Mouse (Mus musculus): ENCODE data around the gene Cntn1. TPM values are rescaled to one million over a fixed set of nuclear protein-coding genes. Genes with fewer than 3 reads are reported as not detected.

Gene Cntn1
- total RNA-seq, 2 experiments from 2014 or later = 0.10 TPM; not detected in 1

- intact Hi-C loops (cut with DNase I) = no loop called here
Measured at GRCm38 (mm10) chr15:92134254-92134653, 83.3 kb downstream of the Cntn1 start.

GRCm38 (mm10) chr15:92137026-92137425 lies 86.1 kb downstream of the Cntn1 start:
- intact Hi-C loops (cut with DNase I) = no loop called here
- DNase-seq = no peak

More at GRCm38 (mm10) chr15:92134254-92134653, 83.3 kb downstream of the Cntn1 start:
- DNase-seq = no peak

DNA sequence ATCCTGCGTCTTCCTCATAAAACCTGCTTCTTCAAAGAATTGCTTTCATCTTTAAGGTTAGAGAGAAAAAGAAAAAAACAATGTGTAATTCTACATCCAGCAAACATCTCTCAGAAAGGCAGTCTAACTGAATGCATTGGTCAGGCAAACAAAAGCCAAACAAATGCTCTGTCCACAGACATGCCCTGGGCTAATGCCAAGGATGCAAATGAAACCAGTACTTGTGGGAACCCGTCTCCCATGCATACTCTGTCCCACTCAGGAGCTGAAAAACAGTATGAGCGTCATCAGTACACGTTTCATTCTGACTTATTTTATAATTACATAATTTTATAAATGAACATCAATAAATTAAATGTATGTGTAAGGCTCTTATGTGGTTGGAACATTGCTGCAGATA lies 91.0 kb downstream of the Cntn1 start:
- intact Hi-C loops (cut with DNase I) = no loop called here
- DNase-seq = no peak

GRCm38 (mm10) chr15:92154921-92155320 lies 104.0 kb downstream of the Cntn1 start:
- no peak for DNase-seq
- intact Hi-C loops (cut with DNase I) = no loop called here

- intact Hi-C loops (cut with DNase I) = no loop called here
- no peak for DNase-seq
Measured at GRCm38 (mm10) chr15:92160855-92161162, 109.8 kb downstream of the Cntn1 start.

DNA sequence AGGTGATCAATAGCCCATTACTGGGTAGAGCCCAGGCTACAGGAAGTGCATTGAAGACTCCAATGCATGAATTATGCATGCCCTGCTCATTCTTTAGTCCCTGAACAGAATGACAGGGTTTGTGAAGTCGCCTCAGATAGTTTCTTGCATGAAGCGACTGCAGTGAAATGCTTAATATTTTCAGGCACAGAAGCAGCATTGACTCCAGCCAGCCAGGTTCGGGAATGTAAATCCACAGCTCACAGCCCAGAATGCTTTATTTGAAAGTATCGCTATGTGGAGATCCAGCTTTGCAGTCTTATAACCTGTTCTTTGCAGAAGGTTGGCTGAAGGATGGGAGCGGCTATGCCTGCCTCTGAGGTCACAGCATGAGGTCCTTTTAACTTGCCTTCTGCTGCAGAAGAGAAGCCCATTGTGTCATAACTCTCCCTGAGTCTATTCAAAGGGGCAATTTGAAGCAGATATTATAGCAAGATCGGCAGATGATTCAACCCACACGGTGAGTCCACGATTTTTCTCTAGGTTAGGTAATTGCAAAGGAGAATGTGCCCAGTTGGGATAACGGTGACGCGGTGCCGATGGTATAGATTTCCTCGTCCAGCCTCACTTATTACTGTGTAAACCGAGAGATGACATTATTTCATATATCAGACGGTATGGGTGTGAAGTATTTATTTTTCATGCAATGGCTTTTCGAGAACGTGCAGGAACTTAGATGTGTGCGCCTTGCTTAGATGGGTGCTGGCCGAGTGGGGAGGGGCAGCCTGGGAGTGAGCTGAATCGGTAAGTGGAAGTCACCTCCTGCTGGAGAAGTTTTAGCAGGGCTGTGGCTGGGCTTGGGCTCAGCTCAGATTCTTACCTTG lies 110.4 kb downstream of the Cntn1 start:
- intact Hi-C loops (cut with DNase I) = no loop called here
- DNase-seq = no peak

DNA sequence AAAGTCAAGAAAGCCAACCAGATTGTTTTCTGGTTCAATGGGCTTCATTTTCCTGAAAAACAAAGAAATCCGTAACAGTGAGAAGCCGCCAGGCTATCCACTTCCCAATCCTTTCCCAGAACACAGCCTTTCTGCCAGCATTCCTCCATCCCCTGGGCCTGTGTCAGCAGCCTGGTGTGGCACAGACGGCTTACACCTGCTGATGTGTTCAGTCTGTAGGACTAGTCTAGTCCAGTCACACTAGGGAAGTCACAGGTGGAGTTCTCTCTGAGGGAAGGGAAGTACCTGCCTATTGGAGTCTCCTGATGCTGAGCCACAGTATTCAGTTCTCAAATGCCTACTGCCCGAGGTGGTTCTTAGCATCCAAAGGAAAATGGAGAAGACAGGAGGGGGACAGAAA lies 111.9 kb downstream of the Cntn1 start:
- intact Hi-C loops (cut with DNase I) = no loop called here
- no peak for DNase-seq

DNA sequence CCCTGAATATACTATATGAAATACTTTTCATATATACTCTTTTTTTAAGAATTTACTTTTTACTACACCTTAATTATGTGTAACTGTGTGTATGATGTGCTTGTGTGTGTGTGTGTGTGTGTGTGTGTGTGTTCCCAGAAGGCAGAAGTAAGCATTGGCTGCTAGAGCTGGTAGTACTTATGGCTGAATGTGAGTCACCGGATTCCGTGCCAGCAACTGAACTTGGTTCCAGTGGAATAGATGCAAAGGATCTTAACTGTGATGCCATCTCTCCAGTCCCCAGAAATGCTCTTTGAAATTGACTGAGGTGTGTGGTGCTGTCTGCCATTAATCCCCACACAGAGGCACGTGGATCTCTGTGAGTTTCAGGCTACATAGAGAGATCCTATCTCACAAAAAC lies 113.2 kb downstream of the Cntn1 start:
- intact Hi-C loops (cut with DNase I) = no loop called here
- DNase-seq = no peak

GRCm38 (mm10) chr15:92166266-92166665 lies 115.3 kb downstream of the Cntn1 start:
- no peak for DNase-seq
- intact Hi-C loops (cut with DNase I) = no loop called here

DNA sequence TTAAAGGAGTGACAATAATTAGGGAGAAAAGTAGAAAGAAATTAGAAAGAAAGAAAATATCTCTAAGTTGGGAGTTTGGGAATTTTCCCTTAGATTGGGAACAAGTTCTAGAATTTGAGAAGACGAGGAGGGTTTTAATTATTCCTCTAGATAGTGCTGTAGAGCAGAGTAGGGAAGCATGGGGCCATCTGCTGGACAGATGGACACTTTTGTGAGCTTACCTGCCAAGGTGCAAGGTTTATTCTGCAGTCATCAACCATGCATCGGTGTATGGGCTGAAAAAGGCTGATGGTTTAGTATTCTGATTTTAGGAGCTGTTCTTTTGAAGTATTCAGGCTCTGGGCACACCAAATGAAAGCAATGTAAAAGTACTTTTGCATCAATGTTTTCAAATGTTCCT lies 124.8 kb downstream of the Cntn1 start:
- intact Hi-C loops (cut with DNase I) = no loop called here
- DNase-seq = no peak

- intact Hi-C loops (cut with DNase I) = no loop called here
Measured at GRCm38 (mm10) chr15:92177413-92177812, 126.4 kb downstream of the Cntn1 start.

GRCm38 (mm10) chr15:92185484-92185883 lies 134.5 kb downstream of the Cntn1 start:
- intact Hi-C loops (cut with DNase I) = no loop called here
- DNase-seq = no peak

More at GRCm38 (mm10) chr15:92177413-92177812, 126.4 kb downstream of the Cntn1 start:
- DNase-seq = no peak

DNA sequence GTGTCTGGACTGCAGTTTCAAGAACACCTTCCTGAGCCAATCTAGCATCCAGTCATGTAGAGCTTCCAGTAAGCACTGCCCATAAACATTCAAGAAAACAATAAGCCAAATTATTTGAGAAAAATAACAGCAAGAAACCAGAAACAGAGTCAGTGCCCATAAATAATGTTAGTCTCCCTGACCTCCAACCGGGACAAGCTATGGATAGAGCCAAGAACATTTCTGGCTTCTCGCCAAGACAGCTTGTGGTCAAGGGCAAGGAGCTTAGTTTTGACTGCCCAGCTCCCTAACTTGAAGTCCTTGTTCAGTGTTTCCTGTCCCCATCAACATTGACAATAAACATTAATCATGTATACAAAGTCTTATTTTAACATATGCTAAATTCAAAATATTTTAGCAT lies 139.0 kb downstream of the Cntn1 start:
- intact Hi-C loops (cut with DNase I) = no loop called here

DNA sequence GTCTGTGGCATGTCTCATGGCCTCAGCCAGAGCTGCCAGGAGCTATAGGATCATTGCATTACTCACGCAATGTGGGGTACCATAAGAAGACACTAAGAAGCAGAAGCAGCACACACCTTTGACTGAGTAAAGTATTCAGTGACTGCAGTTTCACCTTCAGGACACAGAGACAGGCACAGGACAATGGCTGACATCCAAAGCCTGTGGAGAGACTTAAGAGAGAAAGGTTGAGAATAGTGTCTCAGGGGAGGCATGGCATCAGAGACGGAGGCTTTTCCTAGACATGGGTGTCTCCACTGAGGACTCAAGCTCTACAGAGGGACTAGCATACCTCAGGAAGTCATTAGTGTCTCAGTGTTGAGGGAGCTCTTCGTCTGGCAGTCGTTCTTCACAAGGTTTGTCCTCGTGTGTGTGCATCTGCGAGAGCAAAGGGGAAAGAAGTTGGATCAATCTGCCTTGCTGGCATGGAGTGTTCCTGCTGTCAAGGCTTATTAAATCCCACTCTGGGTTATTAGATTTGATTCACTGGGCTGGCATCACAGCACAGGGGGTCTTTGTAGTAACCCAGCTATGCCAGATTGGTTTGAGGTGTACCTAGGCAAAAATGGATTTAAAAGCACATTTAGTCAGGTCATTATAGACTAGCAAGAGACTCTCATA lies 149.5 kb downstream of the Cntn1 start:
- DNase-seq = no peak
- intact Hi-C loops (cut with DNase I) = no loop called here

More for the DNA sequence above, 139.0 kb downstream of the Cntn1 start:
- peak; percentile 5 to 45 for DNase-seq

GRCm38 (mm10) chr15:92206695-92207094 lies 155.7 kb downstream of the Cntn1 start:
- intact Hi-C loops (cut with DNase I) = no loop called here
- DNase-seq = no peak

DNA sequence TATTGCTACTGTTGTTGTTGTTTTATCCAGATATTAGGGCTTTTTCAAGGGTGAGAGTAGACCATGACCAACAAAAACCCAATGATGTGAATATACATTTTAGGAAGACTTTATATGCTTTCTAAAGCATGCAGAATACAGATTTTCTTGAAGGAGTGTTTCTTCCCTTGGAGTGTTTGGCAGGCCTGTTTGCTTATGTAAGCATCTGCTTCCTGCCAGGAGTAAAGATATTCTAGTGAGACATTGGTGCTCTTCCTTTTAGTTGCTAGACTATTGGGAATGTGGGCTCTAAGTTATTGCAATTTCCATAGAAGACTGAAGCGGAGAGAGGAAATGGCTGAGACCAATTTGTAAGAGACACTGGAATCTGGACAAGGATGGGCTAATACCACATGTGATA lies 158.8 kb downstream of the Cntn1 start:
- DNase-seq = no peak
- intact Hi-C loops (cut with DNase I) = no loop called here

GRCm38 (mm10) chr15:92210486-92211235 lies 159.7 kb downstream of the Cntn1 start:
- DNase-seq = peak in 1 of 2 experiments; percentile 6
- intact Hi-C loops (cut with DNase I) = no loop called here

DNA sequence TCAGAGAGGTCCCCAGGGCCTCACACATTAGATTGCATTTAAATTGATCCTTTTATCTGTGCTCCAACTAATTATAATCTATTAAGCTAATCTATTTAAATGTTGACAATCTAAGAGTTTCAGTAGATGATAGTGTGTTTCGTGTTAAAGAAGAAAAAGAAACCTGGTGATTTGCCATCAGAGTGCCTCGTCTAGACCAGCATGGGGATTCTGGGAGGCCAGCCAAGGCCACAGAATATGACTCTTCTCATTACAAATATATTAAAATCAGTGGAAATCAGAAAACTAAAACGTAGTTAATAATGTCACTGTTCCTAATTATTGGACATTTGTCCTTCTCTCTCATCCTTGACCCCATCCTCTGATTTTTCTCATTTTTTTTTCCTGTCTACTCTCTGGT lies 164.9 kb downstream of the Cntn1 start:
- DNase-seq = no peak
- intact Hi-C loops (cut with DNase I) = no loop called here

DNA sequence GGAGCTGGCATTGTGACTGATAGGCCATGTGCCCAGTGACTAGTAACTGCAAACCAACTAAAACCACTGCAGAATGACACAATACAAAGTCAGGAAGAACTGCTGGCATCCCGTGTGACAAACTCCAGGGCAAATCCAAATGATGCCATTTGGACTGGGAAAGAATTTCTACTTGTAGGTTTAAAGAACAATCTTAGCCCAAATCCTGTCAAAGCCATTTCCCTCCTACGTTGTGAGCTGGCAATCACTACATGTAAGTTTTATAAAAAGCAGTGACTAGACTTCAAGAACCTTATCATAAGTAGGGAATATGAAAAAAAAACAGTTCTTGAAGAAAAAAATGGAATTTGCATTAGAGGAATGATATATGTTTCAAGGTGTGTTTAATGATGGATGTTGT lies 170.5 kb downstream of the Cntn1 start:
- DNase-seq = no peak
- intact Hi-C loops (cut with DNase I) = no loop called here

GRCm38 (mm10) chr15:92231386-92231785 lies 180.4 kb downstream of the Cntn1 start:
- intact Hi-C loops (cut with DNase I) = loop anchor here (1.0 to 5.0 kb wide), 2 partner anchors 262 to 449 kb away; no protein-coding TSS in a partner anchor
- peak in 1 of 2 experiments; percentile 9 for DNase-seq

- no peak for DNase-seq
- intact Hi-C loops (cut with DNase I) = no loop called here
Measured at GRCm38 (mm10) chr15:92235836-92236235, 184.9 kb downstream of the Cntn1 start.
